Mouse (Mus musculus) liver, embryonic 14.5 days (tissue): ENCODE measurements around the gene Shank2. TPM values are rescaled to one million over a fixed set of nuclear protein-coding genes. Genes with fewer than 3 reads are reported as not detected.

Experiments
- ATAC-seq: fragments of 200-750 bp; cut with Nextera tagmentation; 2 replicates; pipeline ENCODE4 v1.8.0; 2017; ENCODE audit warnings: moderate number of reproducible peaks, mild to moderate bottlenecking, moderate library complexity; ENCODE audit not compliant: insufficient read depth
- DNase-seq, 3 experiments: peaks; one replicate each; pipeline ENCODE4 v3.0.0-alpha.2; 2012 to 2013; ENCODE audit warnings: low read depth in 3 of 3, low spot score in 3 of 3
- H3K27ac ChIP-seq: fragments of 300-500 bp; sonication (generic); 2 replicates; pipeline ENCODE4 v1.5.1; 2014; ENCODE audit warnings: moderate library complexity, mild to moderate bottlenecking, control low read depth, inconsistent platforms
- H3K27me3 ChIP-seq: fragments of 300-500 bp; sonication (generic); 2 replicates; pipeline ENCODE4 v1.6.1; 2014; ENCODE audit warnings: mild to moderate bottlenecking, low read length, moderate library complexity; ENCODE audit not compliant: control insufficient read depth, insufficient read depth
- H3K36me3 ChIP-seq: fragments of 300-500 bp; sonication (generic); replicated peaks from 2 replicates; pipeline ENCODE4 v1.6.1; 2014; ENCODE audit warnings: low read depth; ENCODE audit not compliant: control insufficient read depth, insufficient read depth
- H3K4me1 ChIP-seq, 2 experiments: fragments of 200-500 bp in 1 of 2; fragments of 300-500 bp in 1 of 2; sonication (generic) in 1 of 2; replicated peaks; 2 replicates each; pipeline ENCODE4 v1.6.1; 2012 to 2014; ENCODE audit warnings: antibody characterized with exemption in 1 of 2, inconsistent platforms in 1 of 2, low read length in 1 of 2; ENCODE audit not compliant: control insufficient read depth in 2 of 2, insufficient read depth in 2 of 2
- H3K4me2 ChIP-seq: fragments of 300-500 bp; sonication (generic); 2 replicates; pipeline ENCODE4 v1.6.1; 2014; ENCODE audit warnings: low read depth, mild to moderate bottlenecking, control low read depth, moderate library complexity
- H3K4me3 ChIP-seq, 2 experiments: fragments of 200-500 bp in 1 of 2; fragments of 300-500 bp in 1 of 2; sonication (generic) in 1 of 2; 2 replicates each; pipeline ENCODE4 v1.5.1; 2012 to 2014; ENCODE audit warnings: low read depth in 2 of 2, low read length in 2 of 2, mild to moderate bottlenecking in 2 of 2, control low read depth in 1 of 2, inconsistent platforms in 1 of 2, moderate library complexity in 1 of 2; ENCODE audit not compliant: insufficient read depth in 1 of 2
- H3K9ac ChIP-seq: fragments of 300-500 bp; sonication (generic); replicated peaks from 2 replicates; pipeline ENCODE4 v1.6.1; 2014; ENCODE audit warnings: mild to moderate bottlenecking, control low read depth, moderate library complexity
- H3K9me3 ChIP-seq: fragments of 300-500 bp; sonication (generic); 2 replicates; pipeline ENCODE4 v1.6.1; 2016; ENCODE audit warnings: low read length, mixed read lengths; ENCODE audit not compliant: control insufficient read depth
- CTCF ChIP-seq: IDR thresholded peaks from 2 replicates; pipeline ENCODE4 v1.5.1; 2016; ENCODE audit warnings: antibody characterized with exemption, low read depth, control low read depth
- EP300 ChIP-seq: IDR thresholded peaks from 2 replicates; pipeline ENCODE4 v1.6.1; 2016; ENCODE audit warnings: antibody characterized with exemption, low read depth
- WGBS: fragments of 180-500 bp; shearing (Covaris S2); extraction: QIAGEN DNeasy Blood & Tissue Kit; methylation state at CpG from one replicate; pipeline ENCODE4 v1.1.7; 2014; ENCODE audit not compliant: insufficient replicate concordance; 5-methylcytosine and 5-hydroxymethylcytosine counted together
- polyA plus RNA-seq, 2 experiments: library from polyadenylated mRNA; depleted of rRNA in 1 of 2; stranded (reverse) in 1 of 2; unstranded in 1 of 2; fragments of >200 nt; fragmentation: Nextera tagmentation in 1 of 2; extraction: Ambion mirVana in 1 of 2; gene quantifications; 2 replicates each; pipeline versions ENCODE4 v1.2.1 to v1.2.3; 2012 to 2014

Gene Shank2
- polyA plus RNA-seq, 2 experiments: 0.17 to 0.35 TPM

- ATAC-seq (no peak), DNase-seq (no peak)
- H3K4me3 ChIP-seq: no peak overlapping the region
- H3K27me3 ChIP-seq: no peaks in the 10 kb centered on the region
- no peak overlapping the region for H3K9ac ChIP-seq
- no peaks in the 10 kb centered on the region for H3K36me3 ChIP-seq
- no peaks in the 10 kb centered on the region for H3K4me1 ChIP-seq
- no peaks in the 10 kb centered on the region for H3K9me3 ChIP-seq
- TF ChIP-seq EP300 (no peak), CTCF (no peak)
- no peak overlapping the region for H3K4me2 ChIP-seq
- WGBS: 37% methylated on average over 6 of the region's 6 CpGs
- no peak overlapping the region for H3K27ac ChIP-seq
Observed at GRCm38 (mm10) chr7:144262666-144263065, 260.9 kb downstream of the Shank2 start.

- TF ChIP-seq EP300: no peak
- TF ChIP-seq CTCF: no peak
Observed at GRCm38 (mm10) chr7:144266745-144267144, 265.0 kb downstream of the Shank2 start.

DNA sequence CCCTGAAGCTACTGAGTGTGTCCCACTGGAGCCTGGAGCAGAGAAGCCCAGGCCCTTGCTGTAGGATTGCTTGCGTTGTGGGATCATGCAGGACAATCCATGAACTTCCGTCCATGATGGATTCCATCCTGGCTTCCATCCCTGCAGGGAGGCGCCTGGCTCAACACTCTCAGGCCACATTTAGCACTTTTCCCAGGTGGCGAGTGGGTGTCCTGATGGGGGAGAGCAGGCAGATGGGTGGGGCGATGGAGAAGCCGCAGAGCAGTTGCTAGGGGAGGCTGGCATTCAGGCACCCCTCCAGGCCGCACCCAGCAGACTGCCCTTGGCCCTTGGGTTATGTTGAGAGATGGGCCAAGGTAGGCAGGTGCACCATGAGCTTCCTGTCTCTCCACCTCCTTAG lies 266.6 kb downstream of the Shank2 start:
- no peak for ATAC-seq
- TF ChIP-seq EP300: no peak
- TF ChIP-seq CTCF: no peak
- H3K9ac ChIP-seq: no peak overlapping the region
- no peak overlapping the region for H3K27ac ChIP-seq
- no peak overlapping the region for H3K4me2 ChIP-seq
- no peaks in the 10 kb centered on the region for H3K4me1 ChIP-seq
- 50% methylated on average over 7 of the region's 7 CpGs for WGBS
- no peaks in the 10 kb centered on the region for H3K27me3 ChIP-seq
- H3K4me3 ChIP-seq: no peak overlapping the region
- DNase-seq: no peak
- no peaks in the 10 kb centered on the region for H3K9me3 ChIP-seq
- no peaks in the 10 kb centered on the region for H3K36me3 ChIP-seq

More at GRCm38 (mm10) chr7:144266745-144267144, 265.0 kb downstream of the Shank2 start:
- Histone ChIP-seq H3K27ac (no peak overlapping the region), H3K4me2 (no peak overlapping the region), H3K36me3 (no peaks in the 10 kb centered on the region), H3K27me3 (no peaks in the 10 kb centered on the region), H3K9ac (no peak overlapping the region), H3K9me3 (no peaks in the 10 kb centered on the region), H3K4me1 (no peaks in the 10 kb centered on the region), H3K4me3 (no peak overlapping the region)
- no peak for DNase-seq
- no peak for ATAC-seq
- 56% methylated on average over 7 of the region's 7 CpGs for WGBS

GRCm38 (mm10) chr7:144268778-144269177 lies 267.1 kb downstream of the Shank2 start:
- WGBS: 38% methylated on average over 4 of the region's 4 CpGs
- ATAC-seq: no peak
- no peaks in the 10 kb centered on the region for H3K27me3 ChIP-seq
- no peaks in the 10 kb centered on the region for H3K4me1 ChIP-seq
- no peaks in the 10 kb centered on the region for H3K9me3 ChIP-seq
- H3K4me3 ChIP-seq: no peak overlapping the region
- no peak overlapping the region for H3K4me2 ChIP-seq
- DNase-seq: no peak
- no peaks in the 10 kb centered on the region for H3K36me3 ChIP-seq
- no peak overlapping the region for H3K9ac ChIP-seq
- no peak overlapping the region for H3K27ac ChIP-seq
- TF ChIP-seq EP300 (no peak), CTCF (no peak)

GRCm38 (mm10) chr7:144271074-144271473 lies 269.3 kb downstream of the Shank2 start:
- Histone ChIP-seq H3K9ac (no peak overlapping the region), H3K27me3 (no peaks in the 10 kb centered on the region), H3K4me3 (no peak overlapping the region), H3K4me2 (no peak overlapping the region), H3K9me3 (no peaks in the 10 kb centered on the region), H3K27ac (no peak overlapping the region), H3K36me3 (no peaks in the 10 kb centered on the region), H3K4me1 (no peaks in the 10 kb centered on the region)
- 52% methylated on average over 2 of the region's 2 CpGs for WGBS
- TF ChIP-seq CTCF (no peak), EP300 (no peak)
- DNase-seq (no peak), ATAC-seq (no peak)
